Mouse (Mus musculus) midbrain, embryonic 14.5 days (tissue): Measurements from ENCODE around the gene Nrbf2. TPM values are rescaled to one million over a fixed set of nuclear protein-coding genes. Genes with fewer than 3 reads are reported as not detected.

Experiments
- ATAC-seq: fragments of 200-750 bp; cut with Nextera tagmentation; 2 replicates; pipeline ENCODE4 v1.8.0; 2017; ENCODE audit warnings: moderate number of reproducible peaks, moderate library complexity; ENCODE audit not compliant: low FRiP score, low TSS enrichment
- DNase-seq: peaks from one replicate; pipeline ENCODE4 v3.0.0-alpha.2; 2015
- H3K27ac ChIP-seq: fragments of 300-500 bp; sonication (generic); replicated peaks from 2 replicates; pipeline ENCODE4 v1.5.1; 2014; ENCODE audit warnings: mild to moderate bottlenecking, low read depth, low read length, moderate library complexity
- H3K27me3 ChIP-seq: fragments of 300-500 bp; sonication (generic); 2 replicates; pipeline ENCODE4 v1.6.1; 2014; ENCODE audit warnings: low read length, control low read depth, mixed read lengths; ENCODE audit not compliant: control insufficient read depth, insufficient read depth
- H3K36me3 ChIP-seq: fragments of 300-500 bp; sonication (generic); 2 replicates; pipeline ENCODE4 v1.6.1; 2014; ENCODE audit warnings: low read length, control low read depth; ENCODE audit not compliant: control insufficient read depth, insufficient read depth
- H3K4me1 ChIP-seq: fragments of 300-500 bp; sonication (generic); 2 replicates; pipeline ENCODE4 v1.6.1; 2014; ENCODE audit warnings: mild to moderate bottlenecking, antibody characterized with exemption, low read length, control low read depth; ENCODE audit not compliant: control insufficient read depth, insufficient read depth
- H3K4me2 ChIP-seq: fragments of 300-500 bp; sonication (generic); 2 replicates; pipeline ENCODE4 v1.6.1; 2014; ENCODE audit warnings: mild to moderate bottlenecking, low read length, moderate library complexity
- H3K4me3 ChIP-seq: fragments of 300-500 bp; sonication (generic); replicated peaks from 2 replicates; pipeline ENCODE4 v1.5.1; 2014; ENCODE audit warnings: low read depth, low read length
- H3K9ac ChIP-seq: fragments of 300-500 bp; sonication (generic); replicated peaks from 2 replicates; pipeline ENCODE4 v1.6.1; 2014; ENCODE audit warnings: mild to moderate bottlenecking, low read length, moderate library complexity
- H3K9me3 ChIP-seq: fragments of 300-500 bp; sonication (generic); 2 replicates; pipeline ENCODE4 v1.6.1; 2016; ENCODE audit warnings: low read length, control low read depth, mixed read lengths; ENCODE audit not compliant: control insufficient read depth
- WGBS: fragments of 180-500 bp; shearing (Covaris S2); extraction: QIAGEN DNeasy Blood & Tissue Kit; methylation state at CpG from one replicate; pipeline ENCODE4 v1.1.7; 2014; 5-methylcytosine and 5-hydroxymethylcytosine counted together
- polyA plus RNA-seq: library from polyadenylated mRNA; unstranded; fragments of >200 nt; fragmentation: Nextera tagmentation; extraction: Ambion mirVana; gene quantifications from 2 replicates; pipeline ENCODE4 v1.2.1, GENCODE M21; 2014

The Nrbf2 gene
- 41.6 and 45.0 TPM in 2 replicates for polyA plus RNA-seq

DNA sequence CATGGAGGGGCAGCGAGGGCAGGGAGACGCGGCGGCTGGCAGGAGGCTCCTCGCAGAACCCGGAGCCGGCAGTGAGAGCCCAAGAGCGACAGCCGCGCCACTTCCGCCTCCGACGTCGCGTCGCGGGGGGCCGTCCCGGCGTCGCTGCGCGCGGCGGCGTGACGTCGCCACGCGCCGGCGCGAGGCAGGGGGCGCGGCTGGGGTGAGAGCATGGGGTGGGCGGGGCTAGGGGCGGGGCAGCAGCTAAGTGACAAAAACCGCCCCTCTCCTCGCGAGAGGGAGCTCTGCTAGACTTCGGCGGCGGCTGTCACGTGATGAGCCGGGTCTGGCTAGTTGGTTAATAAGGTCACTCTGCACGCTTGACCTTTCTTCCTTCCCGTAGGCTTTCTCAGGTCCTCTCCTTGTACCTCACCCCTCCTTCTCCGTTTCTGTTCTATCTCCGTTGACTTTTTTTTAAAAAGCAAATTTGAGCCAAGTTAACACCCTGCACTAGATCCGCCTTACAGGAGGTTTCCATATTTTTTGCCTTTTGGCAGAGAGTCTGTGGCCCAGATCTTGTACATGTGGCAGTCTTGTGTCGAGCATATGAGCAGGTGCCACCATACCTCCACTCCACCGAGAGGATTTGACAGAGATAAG is at the start of gene Nrbf2:
Nrbf2 (minus strand) TSS at position 130 of the 639 bp plus-strand sequence.
- H3K27ac ChIP-seq, result peak within 1 kb of the TSS; percentile 75
- peak within 1 kb of the TSS; percentile 96 for H3K4me2 ChIP-seq
- peak within 1 kb of the TSS; percentile 84 for H3K4me3 ChIP-seq
- peak; percentile 95 for ATAC-seq
- peak within 1 kb of the TSS; percentile 88 for H3K9ac ChIP-seq
- DNase-seq, result peak; percentile 97
- WGBS, result 2% methylated on average over 51 of the region's 52 CpGs
- no peaks in the 10 kb centered on the region for H3K27me3 ChIP-seq
- H3K9me3 ChIP-seq, result no peaks in the 10 kb centered on the region
- peaks cover 16% of the 10 kb centered on the region for H3K4me1 ChIP-seq
- H3K36me3 ChIP-seq, result no peaks in the 10 kb centered on the region

DNA sequence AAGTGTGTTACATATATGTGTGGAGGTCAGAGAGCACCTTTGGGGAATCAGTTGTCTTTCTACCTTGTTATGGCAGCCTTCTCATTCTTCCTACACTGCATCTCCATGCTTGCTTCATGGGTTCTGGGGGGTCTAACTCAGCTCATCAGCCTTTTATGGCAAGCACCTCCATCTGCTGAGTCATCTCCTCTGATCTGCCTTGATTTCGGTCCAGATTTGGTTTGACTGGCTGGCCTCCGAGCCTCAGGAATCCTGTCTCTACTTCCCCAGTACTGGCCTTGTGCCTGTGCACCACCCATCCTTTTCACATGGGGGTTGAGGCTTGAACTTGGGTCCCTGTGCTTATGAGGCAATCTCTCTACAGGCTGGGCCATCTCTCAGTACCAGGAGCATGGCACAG is 45.5 kb upstream of the Nrbf2 start:
- DNase-seq, result no peak
- H3K4me3 ChIP-seq, result no peak overlapping the region

DNA sequence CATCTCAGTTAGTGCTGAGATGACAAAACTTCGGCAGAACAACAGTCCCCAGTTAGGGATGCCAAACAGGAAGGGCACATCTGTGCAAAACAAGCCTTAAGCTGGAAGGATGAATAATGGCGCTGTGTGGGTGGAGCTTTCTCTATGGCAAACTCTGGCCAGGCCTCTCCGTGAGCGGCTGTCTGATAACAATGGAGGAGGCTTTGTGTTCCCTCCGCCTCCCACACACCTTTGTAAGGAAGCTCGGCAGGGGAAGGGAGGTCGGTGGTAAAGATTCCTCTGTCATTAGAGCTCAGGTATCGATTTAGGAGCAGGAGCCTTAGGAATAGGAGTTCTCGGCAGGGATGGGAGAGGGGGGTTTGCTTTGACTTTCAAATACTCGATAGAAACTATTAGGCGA is 44.6 kb upstream of the Nrbf2 start:
- no peak overlapping the region for H3K9ac ChIP-seq
- DNase-seq, result no peak
- WGBS, result 30% methylated on average over 11 of the region's 11 CpGs
- no peaks in the 10 kb centered on the region for H3K4me1 ChIP-seq
- no peak for ATAC-seq
- no peaks in the 10 kb centered on the region for H3K9me3 ChIP-seq
- H3K27ac ChIP-seq, result no peak overlapping the region
- H3K36me3 ChIP-seq, result no peaks in the 10 kb centered on the region
- no peak overlapping the region for H3K4me2 ChIP-seq
- H3K4me3 ChIP-seq, result no peak overlapping the region
- H3K27me3 ChIP-seq, result no peaks in the 10 kb centered on the region

More for the DNA sequence above, 45.5 kb upstream of the Nrbf2 start:
- Histone ChIP-seq H3K9me3 (no peaks in the 10 kb centered on the region), H3K36me3 (no peaks in the 10 kb centered on the region), H3K9ac (no peak overlapping the region), H3K27ac (no peak overlapping the region), H3K4me2 (no peak overlapping the region), H3K4me1 (no peaks in the 10 kb centered on the region), H3K27me3 (no peaks in the 10 kb centered on the region)
- no peak for ATAC-seq
- WGBS, result 95% methylated on average over 2 of the region's 2 CpGs

DNA sequence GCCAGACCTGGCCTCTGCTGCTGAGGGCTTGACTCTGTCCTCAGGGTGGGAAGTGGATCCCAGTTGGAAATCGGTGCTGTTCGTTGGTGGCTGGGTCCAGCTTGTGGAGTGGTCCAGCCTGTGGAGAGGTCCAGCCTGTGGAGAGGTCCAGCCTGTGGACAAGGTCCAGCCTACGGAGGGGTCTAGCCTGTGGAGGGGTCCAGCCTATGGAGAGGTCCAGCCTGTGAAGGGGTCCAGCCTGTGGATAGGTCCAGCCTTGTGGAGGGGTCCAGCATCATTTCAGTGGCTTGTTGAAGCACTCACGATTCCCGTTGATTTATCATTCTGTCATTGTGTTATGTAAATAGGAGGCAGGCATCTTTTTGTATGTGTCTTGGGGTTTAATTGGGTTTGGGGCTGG is 43.1 kb upstream of the Nrbf2 start:
- Histone ChIP-seq H3K9ac (no peak overlapping the region), H3K4me1 (no peaks in the 10 kb centered on the region), H3K9me3 (no peaks in the 10 kb centered on the region), H3K27ac (no peak overlapping the region), H3K4me2 (no peak overlapping the region), H3K4me3 (no peak overlapping the region), H3K36me3 (no peaks in the 10 kb centered on the region), H3K27me3 (no peaks in the 10 kb centered on the region)
- DNase-seq (no peak), ATAC-seq (no peak)
- 95% methylated on average over 5 of the region's 5 CpGs for WGBS

DNA sequence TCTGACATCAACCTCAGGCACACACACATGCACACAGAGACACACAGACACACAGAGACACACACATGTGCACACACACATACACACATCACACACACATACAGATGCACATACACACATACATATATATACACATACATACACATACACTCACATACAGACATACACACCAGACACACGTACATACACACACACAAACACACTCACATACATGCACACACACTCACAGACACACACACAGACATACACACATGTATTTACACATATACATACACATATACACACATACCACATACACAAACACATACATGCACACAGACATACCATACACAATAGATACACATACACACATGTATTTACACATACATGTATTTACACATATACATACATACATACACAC is 38.9 kb upstream of the Nrbf2 start:
- ATAC-seq (no peak), DNase-seq (no peak)
- no peaks in the 10 kb centered on the region; the same call in 1 of the 2 replicates for H3K4me1 ChIP-seq
- H3K9me3 ChIP-seq, result no peaks in the 10 kb centered on the region
- WGBS, result 80% methylated on average over 1 of the region's 1 CpGs
- H3K36me3 ChIP-seq, result no peaks in the 10 kb centered on the region
- H3K9ac ChIP-seq, result no peak overlapping the region
- H3K4me3 ChIP-seq, result no peak overlapping the region
- H3K27ac ChIP-seq, result no peak overlapping the region
- no peak overlapping the region for H3K4me2 ChIP-seq
- no peaks in the 10 kb centered on the region for H3K27me3 ChIP-seq

DNA sequence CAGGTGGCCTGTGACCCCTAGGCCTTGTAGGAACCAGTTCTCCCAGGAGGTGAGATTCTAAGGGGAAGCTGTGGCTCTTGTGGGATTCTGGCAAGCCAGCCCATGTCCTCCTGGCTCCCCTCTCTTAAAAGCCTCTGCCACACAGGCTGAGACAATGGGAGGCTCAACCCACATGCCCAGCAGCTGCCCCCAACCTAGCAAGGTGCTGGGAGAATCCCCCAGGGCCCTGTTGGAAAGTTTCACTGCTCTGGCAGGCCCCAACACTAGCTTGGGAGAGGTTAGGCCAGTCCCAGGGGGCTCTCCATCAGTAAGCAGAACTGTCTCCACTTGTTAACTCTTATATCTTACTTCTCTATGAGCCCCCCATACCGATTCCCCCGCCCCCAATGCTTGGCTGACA is 36.3 kb upstream of the Nrbf2 start:
- Histone ChIP-seq H3K27ac (no peak overlapping the region), H3K36me3 (no peaks in the 10 kb centered on the region), H3K9me3 (no peaks in the 10 kb centered on the region), H3K4me3 (no peak overlapping the region), H3K4me1 (no peaks in the 10 kb centered on the region; the same call in 1 of the 2 replicates), H3K4me2 (no peak overlapping the region), H3K9ac (no peak overlapping the region), H3K27me3 (no peaks in the 10 kb centered on the region)
- 97% methylated on average over 2 of the region's 2 CpGs for WGBS
- DNase-seq (no peak), ATAC-seq (no peak)

DNA sequence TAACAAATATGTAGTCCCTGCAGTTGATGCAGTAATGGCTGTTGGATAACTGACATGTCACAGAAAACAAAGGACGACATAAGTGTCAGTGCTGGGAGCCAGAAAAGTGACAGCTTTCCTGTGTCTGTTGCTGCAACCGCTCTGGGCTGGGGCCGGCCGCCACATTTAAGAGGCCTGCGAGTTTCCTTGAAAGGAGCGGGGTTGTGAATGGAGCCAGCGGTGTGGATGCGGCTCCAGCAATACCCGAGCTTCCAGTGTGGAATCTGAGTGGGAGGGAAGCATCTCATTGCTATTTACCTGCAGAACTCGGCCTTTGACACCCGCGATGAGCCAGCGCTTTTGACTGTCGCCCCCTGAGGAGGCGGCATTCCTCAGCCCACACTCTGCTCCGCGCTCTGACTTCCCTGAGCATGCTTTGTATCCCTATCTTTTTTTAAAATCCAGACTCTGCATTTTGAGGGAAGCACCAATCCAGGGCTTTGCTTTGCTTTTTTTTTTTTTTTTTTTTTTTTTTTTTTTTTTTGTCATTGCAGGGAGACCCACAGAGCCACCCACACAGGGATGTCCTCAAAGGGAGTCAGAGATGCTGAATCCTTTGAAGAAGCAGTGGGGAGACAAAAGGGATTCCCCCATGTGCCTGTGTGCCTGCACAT is 35.2 kb upstream of the Nrbf2 start:
- ATAC-seq, result no peak

DNA sequence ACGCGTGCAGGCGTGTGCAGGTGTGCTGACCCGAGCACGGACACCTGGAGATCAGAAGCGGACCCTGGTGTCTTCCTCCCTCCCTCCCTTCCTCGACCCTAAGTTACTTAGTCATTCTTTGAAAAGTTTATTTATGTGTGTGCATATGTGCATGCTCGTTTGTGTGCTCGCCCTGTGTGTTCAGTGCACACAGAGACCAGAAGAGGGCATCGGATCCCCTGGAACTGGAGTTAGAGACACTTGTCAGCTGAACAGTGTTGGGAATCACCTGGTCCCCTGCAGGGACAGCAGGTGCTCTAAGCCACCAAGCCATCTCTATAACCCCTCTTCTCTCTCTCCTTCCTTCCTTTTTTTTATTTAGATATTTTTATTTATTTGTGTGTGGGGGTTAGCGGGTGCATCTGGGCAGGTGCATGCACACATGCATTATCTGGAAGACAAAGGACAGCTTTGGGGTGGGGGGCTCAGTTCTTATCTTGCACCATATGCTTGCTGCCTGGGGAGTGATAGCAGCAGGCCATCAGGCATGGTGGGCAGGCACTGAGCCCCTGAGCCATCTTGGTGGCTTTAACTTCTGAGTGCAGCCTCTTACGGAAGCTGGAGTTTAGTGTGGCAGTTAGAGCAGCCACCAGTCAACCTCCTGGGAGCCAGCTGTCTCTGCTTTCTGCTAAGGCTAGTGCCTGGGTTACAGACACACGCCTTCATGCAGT is 34.1 kb upstream of the Nrbf2 start:
- Histone ChIP-seq H3K9ac (no peak overlapping the region), H3K27ac (no peak overlapping the region), H3K27me3 (no peaks in the 10 kb centered on the region), H3K4me3 (no peak overlapping the region), H3K4me1 (no peaks in the 10 kb centered on the region; the same call in 1 of the 2 replicates), H3K4me2 (no peak overlapping the region), H3K36me3 (no peaks in the 10 kb centered on the region), H3K9me3 (no peaks in the 10 kb centered on the region)
- ATAC-seq (no peak), DNase-seq (no peak)
- 69% methylated on average over 13 of the region's 13 CpGs for WGBS

More for the DNA sequence above, 35.2 kb upstream of the Nrbf2 start:
- H3K4me2 ChIP-seq, result peak overlapping the region; percentile 43
- H3K4me1 ChIP-seq, result no peaks in the 10 kb centered on the region; the same call in 1 of the 2 replicates
- H3K27ac ChIP-seq, result no peak overlapping the region
- no peaks in the 10 kb centered on the region for H3K9me3 ChIP-seq
- H3K9ac ChIP-seq, result 0 out of 2 replicates have a peak overlapping the region, but pooled peaks have one; percentile 32
- H3K4me3 ChIP-seq, result 0 out of 2 replicates have a peak overlapping the region, but pooled peaks have one; percentile 20
- DNase-seq, result peak; percentile 49
- H3K27me3 ChIP-seq, result no peaks in the 10 kb centered on the region
- H3K36me3 ChIP-seq, result no peaks in the 10 kb centered on the region
- 6% methylated on average over 17 of the region's 17 CpGs for WGBS
